Mouse (Mus musculus): ENCODE data around the gene Zfhx3. TPM values are rescaled to one million over a fixed set of nuclear protein-coding genes. Genes with fewer than 3 reads are reported as not detected.

Zfhx3 gene
- polyA plus RNA-seq, 1 experiment: 6.6 TPM

DNA sequence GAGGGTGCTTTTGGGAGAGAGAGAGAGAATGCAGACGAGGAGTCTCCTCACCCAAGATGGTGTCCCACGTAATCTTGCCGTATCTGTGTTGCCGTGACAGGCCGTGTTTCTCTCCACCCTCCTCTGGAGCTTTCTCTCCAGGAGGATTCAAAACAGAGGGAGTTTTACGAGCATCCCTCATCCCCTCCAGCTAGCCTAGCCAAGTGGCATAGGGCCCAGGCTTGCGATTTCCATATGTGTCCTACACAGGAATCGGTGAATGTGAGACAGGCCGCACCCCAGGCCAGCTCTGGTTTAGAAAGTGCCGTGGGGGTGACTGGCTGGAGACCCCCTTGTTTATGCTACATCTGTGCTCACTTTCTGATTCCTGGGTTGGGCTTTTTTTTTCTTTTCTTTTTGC, 869.2 kb downstream of the Zfhx3 start:
- no peak overlapping the region for H3K4me3 ChIP-seq (replicated peaks; ENCODE audit: control insufficient read depth, low read depth, low read length)
- H3K27ac ChIP-seq (ENCODE audit: control insufficient read depth, insufficient read depth, low read depth, low read length, poor library complexity): no peak overlapping the region
- TF ChIP-seq POLR2A (IDR thresholded peaks at IDR 0.05; ENCODE audit: borderline replicate concordance, control insufficient read depth, low read depth, low read length) (no peak), CTCF (IDR thresholded peaks at IDR 0.05; ENCODE audit: control insufficient read depth, insufficient read depth, low read length) (no peak)
- WGBS: 88% methylated on average over 10 of the region's 10 CpGs
- no peaks in the 10 kb centered on the region for H3K4me1 ChIP-seq (ENCODE audit: control insufficient read depth, insufficient read depth, low read length)

DNA sequence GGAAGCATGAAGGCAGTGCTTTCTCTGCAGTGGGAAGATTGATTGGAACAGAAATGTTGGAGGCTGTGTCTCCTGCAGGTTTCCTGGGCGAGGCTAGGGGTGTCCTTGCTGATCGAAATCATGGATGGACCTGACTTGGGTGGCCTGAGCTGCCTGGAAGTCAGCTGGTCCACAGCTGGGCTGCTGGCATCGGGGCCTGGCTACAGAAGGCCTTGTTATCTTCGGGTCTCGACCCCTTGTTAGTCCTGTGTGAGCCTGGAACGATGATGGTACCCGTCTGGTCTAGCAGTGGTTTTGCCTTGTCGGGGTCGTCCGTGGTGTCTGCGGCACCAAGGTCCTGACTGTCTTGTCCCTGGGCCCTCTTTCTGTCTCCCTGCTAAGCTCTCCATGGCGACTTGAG, 870.9 kb downstream of the Zfhx3 start:
- WGBS: 89% methylated on average over 12 of the region's 12 CpGs
- H3K4me1 ChIP-seq (ENCODE audit: control insufficient read depth, insufficient read depth, low read length): no peaks in the 10 kb centered on the region
- no peak for TF ChIP-seq CTCF (IDR thresholded peaks at IDR 0.05; ENCODE audit: control insufficient read depth, insufficient read depth, low read length)
- TF ChIP-seq POLR2A (IDR thresholded peaks at IDR 0.05; ENCODE audit: borderline replicate concordance, control insufficient read depth, low read depth, low read length): no peak
- no peak overlapping the region for H3K27ac ChIP-seq (ENCODE audit: control insufficient read depth, insufficient read depth, low read depth, low read length, poor library complexity)
- H3K4me3 ChIP-seq (replicated peaks; ENCODE audit: control insufficient read depth, low read depth, low read length): no peak overlapping the region

DNA sequence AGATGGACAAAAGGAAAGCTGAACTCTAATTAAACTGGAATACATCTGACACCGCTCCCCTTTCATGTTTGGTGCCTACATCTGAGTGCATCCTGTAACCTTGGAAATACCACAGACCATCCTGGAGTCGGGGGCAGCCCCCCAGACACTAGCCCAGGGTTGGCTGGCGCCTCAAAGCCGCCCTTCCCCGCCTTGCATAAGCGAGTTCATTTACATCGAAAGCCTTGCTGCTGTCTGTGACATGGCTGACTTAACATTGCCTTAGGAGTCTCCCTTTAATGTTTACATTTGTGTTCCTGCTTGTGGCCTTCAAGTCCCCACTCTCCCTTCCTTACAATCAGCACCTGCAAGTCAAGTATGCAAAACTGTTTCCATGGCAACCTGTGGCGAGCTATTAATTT, 876.8 kb downstream of the Zfhx3 start:
- 58% methylated on average over 8 of the region's 8 CpGs for WGBS
- no peak overlapping the region for H3K4me3 ChIP-seq (replicated peaks; ENCODE audit: control insufficient read depth, low read depth, low read length)
- TF ChIP-seq CTCF (IDR thresholded peaks at IDR 0.05; ENCODE audit: control insufficient read depth, insufficient read depth, low read length) (no peak), POLR2A (IDR thresholded peaks at IDR 0.05; ENCODE audit: borderline replicate concordance, control insufficient read depth, low read depth, low read length) (no peak)
- H3K4me1 ChIP-seq (ENCODE audit: control insufficient read depth, insufficient read depth, low read length): peaks cover 3% of the 10 kb centered on the region; the same call in 1 of the 2 replicates
- H3K27ac ChIP-seq (ENCODE audit: control insufficient read depth, insufficient read depth, low read depth, low read length, poor library complexity): no peak overlapping the region

DNA sequence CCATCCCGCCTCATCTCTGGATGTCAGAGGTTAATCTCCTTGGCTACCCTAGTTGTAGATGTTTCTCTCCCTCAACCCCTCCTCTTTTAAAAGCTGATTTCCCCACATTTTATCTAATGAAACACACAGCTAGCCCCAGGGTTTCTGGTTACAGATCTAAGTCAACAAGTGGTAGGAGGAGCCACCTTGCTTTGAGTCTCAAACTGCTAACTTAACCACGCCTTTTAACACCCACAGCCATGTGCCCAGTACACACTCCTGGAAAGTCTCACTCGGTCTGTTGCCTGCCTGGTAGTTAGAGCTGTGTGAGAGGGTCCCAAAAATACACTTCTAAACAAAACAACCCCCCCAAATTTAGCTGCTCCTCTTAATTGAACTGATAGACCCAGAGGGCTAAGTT, 877.4 kb downstream of the Zfhx3 start:
- no peak for TF ChIP-seq CTCF (IDR thresholded peaks at IDR 0.05; ENCODE audit: control insufficient read depth, insufficient read depth, low read length)
- no peak for TF ChIP-seq POLR2A (IDR thresholded peaks at IDR 0.05; ENCODE audit: borderline replicate concordance, control insufficient read depth, low read depth, low read length)
- peaks cover 3% of the 10 kb centered on the region; the same call in 1 of the 2 replicates for H3K4me1 ChIP-seq (ENCODE audit: control insufficient read depth, insufficient read depth, low read length)
- no peak overlapping the region for H3K4me3 ChIP-seq (replicated peaks; ENCODE audit: control insufficient read depth, low read depth, low read length)
- WGBS: 20% methylated on average over 3 of the region's 3 CpGs
- no peak overlapping the region for H3K27ac ChIP-seq (ENCODE audit: control insufficient read depth, insufficient read depth, low read depth, low read length, poor library complexity)

DNA sequence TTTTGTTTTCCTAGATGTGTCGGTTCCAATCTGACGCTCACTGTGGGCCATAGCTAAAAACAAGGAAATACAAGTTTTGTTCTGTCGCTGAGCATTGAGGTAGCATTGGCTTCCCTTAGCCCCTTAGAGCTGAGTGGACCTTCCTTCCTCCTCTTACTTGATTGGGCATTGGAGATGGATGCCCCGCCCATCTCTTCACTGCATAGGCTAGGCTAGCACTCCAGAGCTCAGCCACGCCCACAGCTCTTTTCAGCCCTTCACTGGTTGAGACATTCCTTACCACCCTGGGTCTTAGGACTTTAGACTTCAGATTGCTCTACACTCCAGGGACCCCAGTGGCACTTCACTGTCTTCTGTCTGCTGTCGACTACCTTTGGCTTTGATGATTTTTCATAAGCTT, 878.2 kb downstream of the Zfhx3 start:
- Histone ChIP-seq H3K4me1 (ENCODE audit: control insufficient read depth, insufficient read depth, low read length) (peaks cover 3% of the 10 kb centered on the region; the same call in 1 of the 2 replicates), H3K27ac (ENCODE audit: control insufficient read depth, insufficient read depth, low read depth, low read length, poor library complexity) (no peak overlapping the region), H3K4me3 (replicated peaks; ENCODE audit: control insufficient read depth, low read depth, low read length) (peak overlapping the region; percentile 9)
- TF ChIP-seq CTCF (IDR thresholded peaks at IDR 0.05; ENCODE audit: control insufficient read depth, insufficient read depth, low read length): no peak
- no peak for TF ChIP-seq POLR2A (IDR thresholded peaks at IDR 0.05; ENCODE audit: borderline replicate concordance, control insufficient read depth, low read depth, low read length)
- 26% methylated on average over 6 of the region's 6 CpGs for WGBS

DNA sequence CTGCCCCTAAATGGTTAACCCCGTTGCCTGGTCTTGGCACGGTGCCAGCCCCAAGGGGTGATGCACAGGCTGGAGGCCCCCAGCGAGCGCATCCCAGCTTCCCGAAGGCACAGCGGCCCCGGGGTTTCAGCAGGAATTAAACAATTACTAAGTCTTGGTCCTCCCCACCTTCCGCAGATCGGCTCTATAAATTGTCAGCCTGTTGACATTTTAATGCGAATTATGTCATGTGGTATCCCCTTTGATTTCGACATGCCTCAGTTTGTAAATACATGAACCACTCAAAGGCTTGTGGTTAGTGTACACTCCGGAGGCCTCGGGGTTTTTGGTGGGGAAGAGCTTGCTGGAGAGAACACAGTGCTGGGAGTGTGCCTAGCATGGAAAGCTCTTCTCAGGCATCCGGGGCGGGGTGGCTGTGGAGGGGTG, 880.4 kb downstream of the Zfhx3 start:
- TF ChIP-seq POLR2A (IDR thresholded peaks at IDR 0.05; ENCODE audit: borderline replicate concordance, control insufficient read depth, low read depth, low read length) (no peak), CTCF (IDR thresholded peaks at IDR 0.05; ENCODE audit: control insufficient read depth, insufficient read depth, low read length) (no peak)
- WGBS: 21% methylated on average over 15 of the region's 15 CpGs
- H3K4me1 ChIP-seq (ENCODE audit: control insufficient read depth, insufficient read depth, low read length): peaks cover 3% of the 10 kb centered on the region; the same call in 1 of the 2 replicates

DNA sequence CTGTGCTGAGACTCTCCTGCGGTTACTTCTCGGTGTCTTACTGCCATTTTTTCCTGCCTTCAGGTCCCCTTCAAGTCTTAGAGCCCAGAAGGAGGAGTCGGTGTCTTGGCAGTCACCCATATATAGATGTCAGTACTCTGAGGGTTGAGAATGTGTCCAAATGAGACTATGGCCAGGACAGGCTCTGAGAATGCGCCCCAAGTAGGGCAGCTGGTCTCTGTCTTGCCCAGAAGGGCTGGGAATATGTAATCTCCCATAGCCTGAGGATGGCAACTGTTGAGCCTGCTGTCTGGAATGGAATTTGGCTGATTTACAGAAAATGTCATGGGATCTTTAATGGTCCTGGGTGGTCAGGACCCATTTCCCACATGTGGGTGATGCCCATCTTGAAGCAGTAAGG, 881.6 kb downstream of the Zfhx3 start:
- Histone ChIP-seq H3K27ac (ENCODE audit: control insufficient read depth, insufficient read depth, low read depth, low read length, poor library complexity) (no peak overlapping the region), H3K4me3 (replicated peaks; ENCODE audit: control insufficient read depth, low read depth, low read length) (no peak overlapping the region), H3K4me1 (ENCODE audit: control insufficient read depth, insufficient read depth, low read length) (peaks cover 3% of the 10 kb centered on the region; the same call in 1 of the 2 replicates)
- WGBS: 81% methylated on average over 4 of the region's 4 CpGs
- no peak for TF ChIP-seq POLR2A (IDR thresholded peaks at IDR 0.05; ENCODE audit: borderline replicate concordance, control insufficient read depth, low read depth, low read length)
- no peak for TF ChIP-seq CTCF (IDR thresholded peaks at IDR 0.05; ENCODE audit: control insufficient read depth, insufficient read depth, low read length)

More for the DNA sequence above, 880.4 kb downstream of the Zfhx3 start:
- no peak overlapping the region for H3K27ac ChIP-seq (ENCODE audit: control insufficient read depth, insufficient read depth, low read depth, low read length, poor library complexity)
- no peak overlapping the region for H3K4me3 ChIP-seq (replicated peaks; ENCODE audit: control insufficient read depth, low read depth, low read length)

DNA sequence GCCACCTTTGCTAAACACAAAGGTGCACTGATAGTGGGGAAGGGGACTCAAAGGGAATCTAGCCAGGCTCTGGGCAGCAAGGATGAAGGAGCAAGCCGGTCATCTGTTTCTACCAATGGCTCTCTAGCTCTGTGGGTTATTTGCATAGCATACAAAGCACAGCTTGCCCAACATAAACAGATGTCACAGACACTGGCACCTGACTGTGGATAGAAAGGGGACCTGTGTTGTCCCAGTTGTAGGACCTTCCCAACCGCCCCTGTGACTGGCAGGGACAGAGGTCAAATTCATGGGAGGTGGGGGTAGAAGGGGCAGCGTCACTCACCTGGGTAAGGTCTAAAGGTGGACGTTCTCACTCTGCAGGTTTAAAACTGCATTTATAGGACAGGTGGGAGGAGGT, 884.0 kb downstream of the Zfhx3 start:
- TF ChIP-seq POLR2A (IDR thresholded peaks at IDR 0.05; ENCODE audit: borderline replicate concordance, control insufficient read depth, low read depth, low read length): no peak
- TF ChIP-seq CTCF (IDR thresholded peaks at IDR 0.05; ENCODE audit: control insufficient read depth, insufficient read depth, low read length): no peak
- Histone ChIP-seq H3K4me3 (replicated peaks; ENCODE audit: control insufficient read depth, low read depth, low read length) (no peak overlapping the region), H3K4me1 (ENCODE audit: control insufficient read depth, insufficient read depth, low read length) (peaks cover 3% of the 10 kb centered on the region; the same call in 1 of the 2 replicates), H3K27ac (ENCODE audit: control insufficient read depth, insufficient read depth, low read depth, low read length, poor library complexity) (no peak overlapping the region)
- 93% methylated on average over 4 of the region's 4 CpGs for WGBS

DNA sequence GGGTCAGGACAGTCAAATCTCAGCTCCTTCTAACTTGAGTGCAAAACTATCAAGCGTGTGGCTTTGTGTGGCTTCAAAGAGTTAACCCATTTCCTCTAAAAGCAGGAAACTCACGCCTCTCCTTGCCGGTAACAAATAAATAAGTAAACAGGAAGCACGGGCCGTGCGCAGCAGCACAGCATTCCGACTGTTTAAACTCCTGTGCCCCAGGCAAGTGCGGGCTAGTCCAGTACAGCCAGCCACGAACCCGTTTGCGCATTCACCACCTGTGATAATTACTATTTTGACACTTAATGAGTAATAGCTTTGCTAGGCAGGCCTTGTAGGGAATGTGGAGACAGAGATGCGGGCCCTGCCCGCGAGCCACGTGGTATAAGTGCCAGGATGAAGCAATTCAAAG, 885.0 kb downstream of the Zfhx3 start:
- no peak for TF ChIP-seq CTCF (IDR thresholded peaks at IDR 0.05; ENCODE audit: control insufficient read depth, insufficient read depth, low read length)
- TF ChIP-seq POLR2A (IDR thresholded peaks at IDR 0.05; ENCODE audit: borderline replicate concordance, control insufficient read depth, low read depth, low read length): no peak
- Histone ChIP-seq H3K27ac (ENCODE audit: control insufficient read depth, insufficient read depth, low read depth, low read length, poor library complexity) (no peak overlapping the region), H3K4me3 (replicated peaks; ENCODE audit: control insufficient read depth, low read depth, low read length) (no peak overlapping the region), H3K4me1 (ENCODE audit: control insufficient read depth, insufficient read depth, low read length) (peaks cover 3% of the 10 kb centered on the region; the same call in 1 of the 2 replicates)
- 61% methylated on average over 15 of the region's 15 CpGs for whole genome bisulfite sequencing
